Mouse (Mus musculus): ENCODE data around the gene Zkscan7.
"Not testable (repeated sequence)": the region's sequence is repeated elsewhere in the genome, so short reads cannot be mapped to it uniquely, and the experiment has no call there.

The Zkscan7 gene

GRCm38 (mm10) chr9:122885385-122885784, at the start of gene Zkscan7:
Gene Zkscan7, plus strand, starts transcription at chr9:122885685.
- DNase-seq (ENCODE audit: low spot score in 2 of 2): no peak

- no peak for DNase-seq (ENCODE audit: low spot score in 2 of 2)
Measured at GRCm38 (mm10) chr9:122836126-122836525, 49.4 kb upstream of the Zkscan7 start.

- no peak for DNase-seq (ENCODE audit: low spot score in 2 of 2)
Measured at GRCm38 (mm10) chr9:122836790-122837189, 48.7 kb upstream of the Zkscan7 start.

DNA sequence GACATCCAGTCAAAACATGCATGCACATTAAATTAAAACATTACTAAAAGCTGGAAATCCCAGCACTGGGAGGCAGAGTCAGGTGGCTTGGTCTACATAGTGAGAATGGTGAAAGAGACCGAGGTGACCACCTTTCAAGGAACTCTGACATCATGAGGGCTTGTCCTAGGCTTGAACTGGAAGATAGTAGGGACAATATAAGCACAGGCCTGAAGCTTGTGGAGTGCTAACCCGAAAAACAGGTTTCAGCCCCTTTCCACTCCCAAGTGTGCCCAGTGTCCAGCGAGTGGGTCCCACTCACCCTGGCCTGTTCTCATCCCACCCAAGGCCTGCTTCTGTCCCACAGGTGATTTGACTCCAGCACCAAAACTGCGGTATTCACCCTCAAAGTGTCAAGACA, 48.3 kb upstream of the Zkscan7 start:
- DNase-seq (ENCODE audit: low spot score in 2 of 2): no peak

- peak; percentile 31 to 36 for DNase-seq (ENCODE audit: low spot score in 2 of 2)
Measured at GRCm38 (mm10) chr9:122837680-122838079, 47.8 kb upstream of the Zkscan7 start.

- no peak for DNase-seq (ENCODE audit: low spot score in 2 of 2)
Measured at GRCm38 (mm10) chr9:122843760-122844159, 41.7 kb upstream of the Zkscan7 start, which contains the start of gene Gm35549. Gene Gm35549, minus strand, starts transcription at chr9:122844035.

DNA sequence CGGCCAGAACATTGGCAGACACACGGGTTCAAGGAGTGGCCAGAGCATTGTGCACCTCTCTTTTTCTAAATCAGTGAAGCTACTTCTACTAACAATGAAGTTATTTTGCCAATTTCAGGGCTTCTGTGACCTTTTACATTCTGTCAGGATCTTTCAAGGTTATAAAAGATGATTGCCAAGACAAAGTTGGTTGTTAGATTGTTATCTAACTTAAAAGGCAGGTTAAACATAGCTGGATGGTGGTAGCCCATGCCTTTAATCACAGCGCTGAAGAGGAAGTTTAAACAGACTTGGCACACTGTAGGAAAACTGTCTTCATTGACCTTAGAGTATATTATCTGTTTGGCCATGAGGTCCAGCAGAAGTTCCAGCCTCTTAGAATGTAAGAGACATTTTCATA, 39.9 kb upstream of the Zkscan7 start:
- no peak for DNase-seq (ENCODE audit: low spot score in 2 of 2)

GRCm38 (mm10) chr9:122846156-122846555, 39.3 kb upstream of the Zkscan7 start:
- DNase-seq (ENCODE audit: low spot score in 2 of 2): no peak

GRCm38 (mm10) chr9:122847811-122848311, 37.6 kb upstream of the Zkscan7 start:
- DNase-seq (ENCODE audit: low spot score in 2 of 2): not testable (repeated sequence)

DNA sequence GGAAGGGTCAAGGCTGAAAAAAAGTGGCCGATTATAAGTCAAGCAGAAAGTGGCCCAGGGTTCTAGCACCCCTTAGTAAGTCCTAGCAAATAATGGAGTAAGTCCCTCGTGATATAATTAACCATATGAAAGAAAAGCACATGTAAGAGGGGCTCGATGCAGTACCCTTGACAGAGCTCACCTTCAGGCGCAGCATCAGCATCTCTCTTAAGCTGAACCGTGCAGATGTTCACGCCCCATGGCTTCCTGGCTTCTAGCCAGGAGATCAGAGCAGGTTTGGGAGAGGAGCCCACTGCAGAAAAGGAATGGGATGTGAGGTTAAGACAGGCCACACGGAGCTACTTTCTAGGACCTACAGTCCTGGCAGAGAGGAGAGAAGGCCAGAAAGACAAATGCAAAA, 31.0 kb upstream of the Zkscan7 start:
- no peak for DNase-seq (ENCODE audit: low spot score in 2 of 2)

GRCm38 (mm10) chr9:122855141-122855540, 30.3 kb upstream of the Zkscan7 start:
- not testable (repeated sequence) for DNase-seq (ENCODE audit: low spot score in 2 of 2)

DNA sequence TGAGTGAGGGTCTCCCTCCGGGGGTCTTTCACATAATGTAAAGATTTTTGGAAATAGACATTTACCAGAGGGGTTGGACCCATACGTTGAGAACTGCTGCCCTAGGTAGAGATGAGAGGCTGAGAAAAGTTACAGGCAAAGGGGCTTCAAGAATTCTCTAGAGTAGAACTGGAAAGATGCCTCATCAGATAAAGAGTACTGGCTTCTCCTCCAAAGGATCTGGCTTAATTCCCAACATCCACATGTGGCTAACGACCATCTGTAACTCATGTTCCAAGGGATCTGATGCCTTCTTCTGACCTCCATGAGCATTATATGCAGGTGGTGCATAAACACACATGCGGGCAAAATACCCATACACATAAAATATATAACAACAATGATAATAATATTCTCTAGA, 29.9 kb upstream of the Zkscan7 start:
- no peak for DNase-seq (ENCODE audit: low spot score in 2 of 2)

DNA sequence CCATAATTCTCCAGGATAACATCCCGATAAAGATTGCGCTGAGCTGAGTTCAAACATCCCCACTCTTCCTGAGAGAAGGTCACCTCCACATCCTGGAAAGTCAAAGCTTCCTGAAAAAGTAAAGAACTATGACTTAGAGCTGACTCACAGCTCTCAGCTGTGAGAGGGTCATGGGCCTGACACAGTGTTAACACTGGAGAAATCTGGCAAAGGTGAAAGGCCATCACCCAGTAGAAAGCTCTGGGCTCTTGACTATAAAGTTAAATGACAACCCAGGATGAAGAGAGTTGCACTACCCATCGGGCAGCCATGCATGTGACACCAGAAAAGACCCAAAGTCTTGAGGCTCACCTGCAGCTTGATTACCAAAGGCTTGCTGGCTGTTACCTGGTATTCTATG, 28.8 kb upstream of the Zkscan7 start:
- DNase-seq (ENCODE audit: low spot score in 2 of 2): no peak

- DNase-seq (ENCODE audit: low spot score in 2 of 2): no peak
Measured at GRCm38 (mm10) chr9:122860752-122861151, 24.7 kb upstream of the Zkscan7 start.

GRCm38 (mm10) chr9:122863731-122864130, 21.8 kb upstream of the Zkscan7 start:
- no peak for DNase-seq (ENCODE audit: low spot score in 2 of 2)

DNA sequence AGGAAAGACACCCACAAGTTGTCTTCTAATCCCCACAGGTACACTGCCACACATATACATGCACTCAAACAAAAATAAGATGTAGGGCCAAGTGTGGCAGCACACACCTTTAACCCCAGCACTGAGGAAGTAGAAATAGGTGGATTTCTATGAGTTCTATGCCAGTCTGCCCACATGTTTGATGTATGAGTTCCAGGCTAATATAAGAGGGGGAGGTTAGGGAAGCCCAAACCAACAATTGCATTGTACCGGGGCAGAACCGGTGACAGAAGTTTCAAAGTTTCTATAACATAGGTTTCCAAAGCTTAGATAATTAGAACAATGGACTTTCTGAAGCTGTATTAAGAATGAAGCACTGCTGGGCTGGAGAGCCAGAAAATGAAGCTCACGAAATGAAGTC, 20.6 kb upstream of the Zkscan7 start:
- no peak for DNase-seq (ENCODE audit: low spot score in 2 of 2)

- DNase-seq (ENCODE audit: low spot score in 2 of 2): peak; percentile 68 to 71
Measured at GRCm38 (mm10) chr9:122865697-122866166, 19.8 kb upstream of the Zkscan7 start, which contains the start of gene Zfp445. Gene Zfp445, minus strand, starts transcription at chr9:122866006.

- DNase-seq (ENCODE audit: low spot score in 2 of 2): no peak
Measured at GRCm38 (mm10) chr9:122866192-122866591, 19.3 kb upstream of the Zkscan7 start.

DNA sequence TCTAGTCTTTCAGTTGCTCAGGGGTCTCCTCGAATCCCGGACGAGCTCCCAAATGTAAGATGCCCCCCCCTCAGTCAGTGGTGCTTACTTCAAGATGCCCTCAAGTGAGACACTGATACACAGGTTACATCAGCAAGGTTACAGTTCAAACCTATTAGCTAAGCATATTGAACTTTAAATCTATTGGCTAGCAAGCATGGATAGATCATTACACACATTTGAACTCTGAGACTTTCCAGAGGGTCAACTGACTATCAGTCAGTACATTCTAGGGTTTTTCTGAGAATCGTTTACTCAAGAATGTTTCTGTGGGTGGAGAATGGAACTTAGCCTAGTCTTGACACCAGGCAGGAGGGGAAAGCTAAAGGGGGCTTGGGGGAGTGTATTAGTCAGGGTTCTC, 12.9 kb upstream of the Zkscan7 start:
- no peak for DNase-seq (ENCODE audit: low spot score in 2 of 2)

DNA sequence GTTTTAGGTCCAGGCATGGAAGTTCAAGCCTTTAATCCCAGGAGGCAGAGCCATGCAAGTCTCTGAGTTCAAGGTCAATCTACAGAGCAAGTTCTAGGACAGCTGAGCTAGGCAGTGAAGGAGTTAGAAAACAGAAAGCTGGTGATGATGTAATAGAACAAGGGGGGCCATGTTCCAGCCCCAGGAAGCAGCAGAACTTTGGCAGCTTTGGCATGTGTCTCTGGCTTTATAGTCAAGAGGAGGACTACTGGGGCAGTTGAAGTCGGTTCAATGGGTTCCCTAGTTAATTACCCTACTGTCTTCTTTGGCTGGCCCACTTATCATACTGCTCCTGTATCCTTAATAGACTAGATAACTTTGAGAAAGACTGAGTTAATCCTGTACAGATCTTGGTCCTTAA, 10.8 kb upstream of the Zkscan7 start:
- DNase-seq (ENCODE audit: low spot score in 2 of 2): no peak

DNA sequence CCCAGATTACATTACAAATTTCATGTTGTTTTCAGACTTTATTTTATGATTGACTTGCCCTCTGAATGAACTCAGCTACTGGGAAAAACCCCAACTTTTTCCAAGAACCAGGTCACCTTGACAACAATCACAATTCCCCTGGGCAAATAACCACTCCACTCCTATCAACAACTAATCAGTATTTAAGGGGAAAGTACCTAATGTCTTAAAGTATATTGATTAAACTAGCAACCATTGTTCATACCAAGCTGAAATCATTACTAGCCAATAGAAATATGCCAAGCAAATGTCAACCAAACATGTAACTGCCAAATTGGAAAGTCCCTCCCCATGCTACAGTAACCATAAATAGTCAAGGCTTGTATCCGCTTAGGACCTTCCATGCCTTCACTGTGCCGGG, 10.3 kb upstream of the Zkscan7 start:
- no peak for DNase-seq (ENCODE audit: low spot score in 2 of 2)

GRCm38 (mm10) chr9:122886372-122887179, 1.1 kb downstream of the Zkscan7 start:
- peak; percentile 58 to 64 for DNase-seq (ENCODE audit: low spot score in 2 of 2)

GRCm38 (mm10) chr9:122901047-122901446, 15.6 kb downstream of the Zkscan7 start:
- no peak for DNase-seq (ENCODE audit: low spot score in 2 of 2)

All from urinary bladder, adult 18-20 months (tissue).